Mouse (Mus musculus): ENCODE measurements around the gene Gm20388.
A peak's percentile ranks its signal among the peaks of the same experiment; 100 is the strongest.

The Gm20388 gene

GRCm38 (mm10) chr8:121170626-121171552 is 1260.2 kb downstream of the Gm20388 start:
- peak; percentile 48 for DNase-seq

DNA sequence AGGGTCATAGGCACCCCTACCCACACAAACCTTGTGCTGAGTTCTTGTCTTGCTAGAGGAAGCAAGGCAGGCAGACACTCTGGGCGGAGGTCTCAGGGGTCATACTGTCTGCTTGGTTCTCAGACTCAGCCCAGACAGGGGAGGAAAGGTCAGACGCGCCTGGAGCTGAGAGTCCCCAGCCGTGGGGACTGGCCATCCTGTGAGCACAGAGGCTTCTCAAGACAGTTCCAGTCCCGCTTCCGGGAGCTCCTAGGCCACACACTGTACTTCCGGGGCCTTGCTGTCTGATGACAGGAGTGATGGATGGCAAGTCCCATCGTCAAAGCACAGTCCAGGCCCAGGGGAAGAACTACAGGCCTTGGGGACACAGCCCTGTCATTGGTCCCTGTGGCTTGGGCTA is 1261.9 kb downstream of the Gm20388 start:
- no peak for DNase-seq

DNA sequence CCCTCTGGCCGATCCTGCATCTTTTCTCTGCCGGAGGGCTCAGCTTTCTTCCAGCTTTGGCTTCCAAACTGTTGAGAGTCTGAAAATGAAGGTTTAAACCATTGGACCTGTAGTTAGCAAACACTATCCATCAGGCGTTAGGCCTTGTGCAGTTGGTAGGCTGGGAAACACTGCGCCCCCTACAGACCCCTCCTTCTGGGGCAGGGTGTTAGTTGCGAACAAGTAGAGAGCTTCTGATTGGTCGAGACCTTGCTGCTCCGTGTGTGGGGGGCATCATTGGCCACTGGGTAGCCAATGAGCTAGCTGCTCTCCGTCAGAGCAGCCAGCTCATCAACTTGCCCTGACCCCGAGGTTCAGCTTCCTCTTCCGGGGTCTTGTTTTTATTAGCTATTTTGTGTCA is 1263.5 kb downstream of the Gm20388 start:
- DNase-seq = no peak

DNA sequence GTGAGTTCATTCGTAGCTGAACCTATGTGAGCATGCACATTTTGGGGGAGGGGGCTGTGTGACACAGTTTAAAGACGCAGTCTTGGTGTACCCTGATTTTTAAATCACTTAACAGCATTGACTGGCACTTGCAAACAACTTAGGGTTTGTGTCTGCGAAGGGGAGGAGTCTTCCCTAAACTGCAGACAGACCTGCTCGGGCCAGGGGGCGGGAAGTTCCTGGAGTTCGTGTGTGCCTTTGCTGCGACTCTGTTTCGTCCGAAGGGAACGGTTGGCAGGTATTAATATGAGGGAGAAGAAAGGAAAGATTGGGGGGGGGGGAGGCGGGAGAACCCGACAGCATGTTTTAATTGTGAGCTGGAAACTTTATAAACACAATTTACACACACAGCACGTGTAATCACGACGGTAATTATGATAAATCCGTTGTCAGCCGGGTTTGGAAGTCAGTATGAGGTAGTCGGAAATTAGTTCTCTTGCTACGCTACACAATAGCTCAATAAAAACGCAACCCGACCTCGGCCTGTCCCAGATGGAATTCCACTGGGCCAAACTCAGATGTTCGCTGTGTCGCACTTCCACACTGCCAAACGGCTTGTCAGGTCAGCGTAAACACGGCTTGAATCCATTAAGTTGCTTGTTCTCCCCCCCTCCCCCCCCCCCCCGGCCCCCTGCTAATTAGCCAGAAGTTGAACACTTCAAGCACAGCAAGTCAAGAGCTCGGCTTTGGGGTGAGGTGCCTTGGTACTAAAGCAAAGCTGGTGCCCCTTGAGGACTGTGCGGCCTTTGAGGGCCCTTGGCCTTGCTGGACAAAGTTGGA is 1264.3 kb downstream of the Gm20388 start:
- peak; percentile 22 for DNase-seq

GRCm38 (mm10) chr8:121175540-121176090 is 1265.0 kb downstream of the Gm20388 start:
- no peak for DNase-seq

GRCm38 (mm10) chr8:121176291-121176690 is 1265.7 kb downstream of the Gm20388 start:
- peak; percentile 37 for DNase-seq

DNA sequence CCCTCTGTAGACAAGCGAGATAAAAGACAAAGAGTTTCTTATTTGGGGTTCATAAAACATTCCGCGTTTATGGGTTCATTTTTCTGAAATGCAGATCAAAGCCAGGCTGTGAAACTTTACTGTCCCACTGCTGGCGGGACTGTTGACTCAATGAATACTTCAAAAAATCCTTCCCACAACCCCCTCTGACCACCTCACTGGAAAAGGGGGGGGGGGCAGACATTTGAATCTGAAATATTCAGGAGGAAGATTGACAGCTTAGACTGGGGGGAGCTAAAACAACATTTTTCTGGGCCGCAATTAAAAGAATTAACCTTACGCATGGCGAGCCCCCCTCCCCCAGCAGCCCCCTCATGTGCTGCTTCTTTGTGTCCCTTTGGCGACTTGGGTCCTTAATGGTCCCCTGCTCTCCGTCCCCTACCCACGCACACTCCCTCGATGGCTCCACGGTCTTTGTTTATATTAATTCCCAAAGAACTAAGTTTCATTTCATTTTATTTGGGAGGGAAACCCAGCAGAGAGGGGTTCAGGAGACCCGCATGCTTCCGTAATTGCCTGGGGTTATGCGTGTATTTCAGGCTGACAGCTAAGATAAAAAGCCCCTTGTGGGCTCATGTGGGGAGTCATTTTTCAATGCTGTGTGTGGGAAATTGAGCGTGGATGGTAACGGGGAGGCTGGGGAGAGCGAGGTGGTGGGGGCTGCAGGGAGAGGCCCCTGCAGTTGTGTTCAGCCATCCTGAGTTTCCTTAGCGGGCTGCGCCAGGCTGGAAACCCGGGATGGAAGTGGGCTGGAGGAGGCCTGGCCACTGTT is 1270.0 kb downstream of the Gm20388 start:
- no peak for DNase-seq

DNA sequence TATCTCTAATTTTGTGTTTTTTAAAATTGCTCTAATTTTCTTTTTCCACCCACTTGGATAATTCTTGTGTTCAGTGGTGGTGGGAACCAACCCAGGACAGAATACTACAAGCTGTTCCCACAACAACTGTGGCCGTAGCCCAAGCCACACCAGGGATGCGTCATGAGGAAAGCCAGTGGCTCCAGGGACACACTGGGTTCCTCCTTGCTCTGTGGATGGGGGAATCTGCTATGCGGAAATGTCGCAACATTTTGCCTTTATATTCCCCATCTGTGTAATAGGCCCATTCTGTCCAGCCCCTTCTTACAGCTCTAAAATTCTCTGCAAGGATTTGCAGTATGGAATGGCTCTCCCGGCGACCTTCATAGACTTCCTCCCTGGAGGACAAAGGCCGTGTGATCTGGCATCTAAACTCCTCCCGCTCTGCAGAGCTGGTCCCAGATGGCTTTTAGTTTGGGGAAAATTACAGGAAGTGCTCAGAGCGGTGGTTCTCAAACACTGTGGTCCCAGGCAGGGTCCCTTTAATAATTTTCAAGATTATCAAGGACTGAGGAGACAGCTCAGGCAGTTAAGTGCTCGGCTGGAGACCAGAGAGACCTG is 1270.7 kb downstream of the Gm20388 start:
- DNase-seq = peak; percentile 32

DNA sequence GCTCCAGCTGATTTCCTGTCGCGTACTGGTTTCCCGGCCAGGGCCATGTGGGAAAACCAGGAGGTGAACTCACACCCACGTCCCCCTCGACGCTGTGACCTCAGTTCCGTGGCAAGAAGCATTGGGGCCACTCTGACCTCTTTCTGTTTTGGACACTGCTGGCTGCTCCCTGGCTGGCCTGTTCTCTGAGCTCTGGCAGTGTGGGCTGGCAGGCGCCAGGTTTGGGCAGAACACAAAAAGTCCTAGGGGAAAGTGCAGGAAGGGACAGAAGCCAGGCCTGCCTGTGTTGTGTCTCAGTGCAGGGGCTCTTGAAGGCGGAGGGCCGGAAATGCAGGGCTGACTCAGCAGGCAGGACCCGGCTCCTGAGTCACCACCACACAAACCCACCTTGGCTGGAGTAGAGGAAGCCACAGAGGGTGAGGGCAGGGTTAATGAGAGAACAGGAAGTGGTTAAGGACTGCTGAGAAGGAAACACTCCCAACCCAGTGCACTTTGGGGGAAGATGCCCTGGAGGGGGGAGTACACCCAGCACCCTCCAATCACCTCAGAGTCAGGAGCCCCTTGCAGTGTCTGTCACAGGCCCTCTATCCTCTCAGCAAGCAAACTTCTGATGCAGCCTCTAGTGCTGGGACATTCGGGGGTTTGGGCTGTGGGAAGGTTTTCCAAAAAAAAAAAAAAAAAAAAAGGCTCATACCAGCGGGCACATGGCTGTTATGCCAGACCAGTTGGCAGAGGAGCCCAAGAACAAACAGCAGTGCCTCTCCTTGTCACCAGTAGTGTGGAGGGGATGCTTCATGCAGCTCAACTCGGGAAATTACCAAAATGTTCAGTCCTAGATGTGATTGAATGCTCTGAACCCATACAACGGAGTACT is 1277.1 kb downstream of the Gm20388 start:
- DNase-seq = peak; percentile 52

GRCm38 (mm10) chr8:121188994-121189393 is 1278.4 kb downstream of the Gm20388 start:
- DNase-seq = peak; percentile 40

- DNase-seq = peak; percentile 73
Observed at GRCm38 (mm10) chr8:121192451-121192850, 1281.8 kb downstream of the Gm20388 start.

- peak; percentile 27 for DNase-seq
Observed at GRCm38 (mm10) chr8:121195970-121196369, 1285.3 kb downstream of the Gm20388 start.

DNA sequence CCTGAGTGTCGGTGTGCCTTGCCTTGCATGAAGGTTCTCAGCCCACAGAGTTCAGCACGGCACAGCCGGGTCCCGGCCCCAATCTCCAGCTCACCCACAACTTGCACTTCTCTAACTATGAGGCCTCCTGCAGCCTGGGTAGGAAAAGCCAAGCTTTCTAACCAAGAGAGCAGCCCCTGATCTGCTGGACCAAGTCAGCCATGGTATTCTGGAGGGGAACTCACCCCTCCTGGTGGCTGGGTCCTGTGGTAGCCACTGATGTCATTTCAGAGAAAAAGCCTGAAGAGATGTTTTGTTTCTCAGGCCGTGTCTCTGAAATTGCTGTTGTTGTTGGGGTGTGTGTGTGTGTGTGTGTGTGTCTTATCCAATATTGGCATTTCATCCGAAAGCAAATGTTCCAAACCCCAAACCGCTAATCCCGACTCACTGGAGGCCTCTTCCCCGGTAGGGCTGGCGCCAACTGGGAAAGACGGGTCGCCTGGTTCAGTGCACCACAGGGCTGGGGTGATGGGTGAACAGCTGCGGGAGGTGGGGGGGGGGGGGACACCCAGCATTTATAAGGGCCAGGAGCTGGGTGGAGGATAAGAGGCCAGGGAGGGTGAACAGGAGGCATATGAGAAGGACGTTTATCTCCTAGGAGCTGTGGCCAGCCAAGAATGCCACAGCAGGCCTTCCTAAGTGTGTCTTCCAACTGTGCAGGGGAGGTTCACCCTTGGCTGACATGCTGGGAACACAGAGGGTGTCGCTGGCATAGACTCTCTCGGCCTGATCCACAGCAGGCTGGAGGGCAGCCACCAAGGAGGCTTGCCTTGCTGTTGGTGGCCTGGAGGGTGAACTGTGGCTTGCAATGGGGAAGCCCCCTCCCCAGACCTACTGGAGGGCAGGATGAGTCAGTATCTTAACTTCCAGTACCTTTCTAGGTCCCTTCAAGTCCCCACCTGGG is 1286.4 kb downstream of the Gm20388 start:
- peak; percentile 71 for DNase-seq

DNA sequence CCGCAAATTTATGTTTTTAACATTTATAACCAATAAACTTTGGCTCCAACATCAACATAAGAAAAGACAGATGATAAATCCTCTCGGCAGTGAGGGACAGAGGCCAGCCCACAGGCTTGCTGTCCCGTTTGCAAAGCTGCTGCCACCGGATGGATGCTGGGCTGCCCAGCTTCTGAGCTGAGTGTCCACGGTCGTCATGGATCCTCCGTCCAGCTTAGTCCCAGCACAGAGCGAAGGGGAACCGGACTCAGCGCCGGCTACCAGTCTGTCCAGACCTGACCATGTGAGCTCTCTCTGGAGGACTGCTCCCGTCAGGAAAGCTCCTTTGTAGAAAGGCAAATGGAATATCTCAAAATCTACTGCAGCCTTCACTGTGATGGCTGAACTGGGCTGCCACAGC is 1289.4 kb downstream of the Gm20388 start:
- DNase-seq = peak; percentile 30

GRCm38 (mm10) chr8:121200979-121201378 is 1290.3 kb downstream of the Gm20388 start:
- DNase-seq = peak; percentile 63

- DNase-seq = peak; percentile 41
Observed at GRCm38 (mm10) chr8:121201651-121202050, 1291.0 kb downstream of the Gm20388 start.

DNA sequence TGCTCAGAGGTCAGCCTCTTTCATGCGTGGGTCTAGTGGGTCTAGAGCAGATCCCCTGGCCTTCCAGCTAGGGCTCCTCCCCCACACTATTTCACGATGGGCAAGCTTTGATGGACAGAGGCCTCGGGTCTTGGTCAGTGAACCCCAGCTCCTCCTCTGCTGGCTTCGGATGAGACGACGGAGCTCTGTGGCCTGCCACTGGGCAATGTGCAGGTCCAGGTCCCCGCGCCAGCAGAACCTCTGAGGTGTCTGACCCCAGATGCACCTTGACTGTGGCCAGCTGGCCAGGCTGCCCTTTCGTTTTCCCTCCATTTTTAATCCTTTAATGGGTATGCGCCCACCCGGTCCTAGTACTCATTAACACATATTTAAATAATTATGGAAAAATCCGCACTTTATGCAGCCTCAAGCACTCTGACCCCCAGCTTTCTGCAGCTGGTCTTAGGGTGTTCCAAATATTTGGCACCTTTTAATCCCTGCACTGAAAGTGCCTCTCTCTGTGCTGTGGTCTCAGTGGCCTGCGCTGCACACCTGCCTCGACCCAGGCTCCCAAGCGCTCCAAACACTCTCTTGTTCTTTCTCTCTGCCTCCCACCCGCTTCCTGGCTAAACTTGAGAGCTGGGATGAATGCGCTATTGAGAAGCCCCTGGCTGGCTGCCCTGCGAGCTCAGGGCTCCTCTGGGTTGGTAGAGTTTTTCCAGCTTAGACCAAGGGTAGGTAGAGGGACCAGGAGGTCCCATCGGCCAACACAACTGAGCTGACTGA is 1293.2 kb downstream of the Gm20388 start:
- DNase-seq = no peak

DNA sequence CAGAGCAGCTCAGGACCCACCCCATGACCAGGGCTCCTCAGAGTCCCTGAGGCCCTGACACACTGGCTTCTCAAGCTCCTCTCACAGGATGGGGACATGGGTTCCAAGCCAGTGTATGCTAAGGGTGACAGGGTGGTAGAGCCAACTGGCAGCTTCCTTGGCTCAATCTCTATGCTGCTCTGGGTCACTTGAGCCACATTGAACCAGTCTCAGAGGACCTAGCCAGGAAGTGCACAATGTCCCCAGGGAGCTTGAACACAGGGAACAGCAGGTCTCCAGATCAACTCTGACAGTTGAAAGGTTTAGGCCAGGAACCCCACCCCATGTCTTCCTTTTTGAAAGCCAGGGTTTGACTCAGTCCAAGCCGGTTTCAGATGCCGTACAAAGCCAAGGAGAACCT is 1296.5 kb downstream of the Gm20388 start:
- no peak for DNase-seq

GRCm38 (mm10) chr8:121210627-121211026 is 1300.0 kb downstream of the Gm20388 start:
- DNase-seq = no peak
